Mouse (Mus musculus): ENCODE data around the gene Timm10.
"Not testable (repeated sequence)": the region's sequence is repeated elsewhere in the genome, so short reads cannot be mapped to it uniquely, and the experiment has no call there.

The Timm10 gene

DNA sequence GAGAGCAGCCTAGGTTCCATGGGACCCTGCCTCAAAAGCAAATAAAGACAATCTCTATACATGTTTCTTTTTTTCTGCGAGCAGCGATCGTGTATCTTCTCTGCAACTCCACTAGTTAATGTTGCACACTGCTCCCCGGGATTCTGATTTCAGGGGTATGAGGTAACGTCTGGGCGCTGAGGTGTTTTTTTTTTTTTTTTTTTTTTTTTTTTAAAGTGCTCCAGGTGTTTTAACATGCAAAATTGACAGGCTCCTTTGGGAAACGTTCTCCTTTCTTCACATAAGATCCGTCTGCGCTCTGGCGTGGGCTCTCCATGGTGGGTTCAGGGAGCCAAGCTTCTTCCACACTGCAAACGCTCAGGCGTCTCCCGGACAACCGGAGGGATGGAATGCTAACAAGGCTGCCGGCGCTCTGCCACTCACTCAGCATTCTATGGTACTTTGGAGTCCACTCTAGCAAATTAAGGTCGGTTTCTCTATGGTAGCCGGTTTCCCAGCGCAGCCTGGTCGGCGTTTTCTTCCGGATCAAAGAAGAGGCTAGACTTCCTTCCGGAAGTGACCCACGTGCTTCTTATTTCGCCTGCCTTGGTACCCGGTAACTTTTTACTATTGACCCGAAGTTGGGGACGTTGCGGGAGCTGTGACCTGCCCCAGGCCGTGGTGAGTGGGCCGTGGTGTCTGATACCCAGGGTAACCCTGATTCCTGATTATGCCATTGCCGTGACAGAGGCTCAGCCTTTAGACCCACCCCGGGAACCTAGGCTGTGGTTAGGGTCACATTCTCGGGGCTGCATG, at the start of gene Timm10:
TSS of gene Timm10 (plus strand) at position 510 of the 795 bp plus-strand sequence.
- peak; percentile 97 for ATAC-seq (ENCODE audit: insufficient number of reproducible peaks, low FRiP score, low TSS enrichment)

GRCm38 (mm10) chr2:84777706-84778105, 49.1 kb upstream of the Timm10 start:
- ATAC-seq (ENCODE audit: insufficient number of reproducible peaks, low FRiP score, low TSS enrichment): no peak

GRCm38 (mm10) chr2:84779210-84779609, 47.6 kb upstream of the Timm10 start:
- no peak for ATAC-seq (ENCODE audit: insufficient number of reproducible peaks, low FRiP score, low TSS enrichment)

GRCm38 (mm10) chr2:84783315-84783714, 43.5 kb upstream of the Timm10 start:
- no peak for ATAC-seq (ENCODE audit: insufficient number of reproducible peaks, low FRiP score, low TSS enrichment)

GRCm38 (mm10) chr2:84783840-84784566, 42.8 kb upstream of the Timm10 start:
- ATAC-seq (ENCODE audit: insufficient number of reproducible peaks, low FRiP score, low TSS enrichment): no peak

DNA sequence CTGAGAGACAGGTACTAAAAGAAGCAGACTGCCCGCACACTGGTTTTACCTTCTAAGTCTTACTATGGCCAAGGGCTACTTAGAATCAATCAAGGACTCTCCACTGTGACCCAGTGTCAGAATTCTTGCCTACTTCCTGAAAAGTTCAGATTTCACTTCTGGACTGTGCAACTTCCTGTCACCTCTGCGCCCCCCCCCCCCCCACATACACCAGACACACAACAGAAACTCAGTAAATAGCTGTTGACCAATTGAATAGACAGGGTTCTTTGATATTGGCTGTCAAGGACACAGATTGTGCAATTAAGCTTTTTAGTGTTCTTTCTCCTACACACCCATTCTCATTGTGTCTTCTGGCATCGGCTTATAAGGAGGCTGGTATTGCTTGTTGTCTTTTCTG, 38.5 kb upstream of the Timm10 start:
- no peak for ATAC-seq (ENCODE audit: insufficient number of reproducible peaks, low FRiP score, low TSS enrichment)

GRCm38 (mm10) chr2:84790418-84790817, 36.4 kb upstream of the Timm10 start:
- no peak for ATAC-seq (ENCODE audit: insufficient number of reproducible peaks, low FRiP score, low TSS enrichment)

- ATAC-seq (ENCODE audit: insufficient number of reproducible peaks, low FRiP score, low TSS enrichment): no peak
Observed at GRCm38 (mm10) chr2:84792516-84792915, 34.3 kb upstream of the Timm10 start.

DNA sequence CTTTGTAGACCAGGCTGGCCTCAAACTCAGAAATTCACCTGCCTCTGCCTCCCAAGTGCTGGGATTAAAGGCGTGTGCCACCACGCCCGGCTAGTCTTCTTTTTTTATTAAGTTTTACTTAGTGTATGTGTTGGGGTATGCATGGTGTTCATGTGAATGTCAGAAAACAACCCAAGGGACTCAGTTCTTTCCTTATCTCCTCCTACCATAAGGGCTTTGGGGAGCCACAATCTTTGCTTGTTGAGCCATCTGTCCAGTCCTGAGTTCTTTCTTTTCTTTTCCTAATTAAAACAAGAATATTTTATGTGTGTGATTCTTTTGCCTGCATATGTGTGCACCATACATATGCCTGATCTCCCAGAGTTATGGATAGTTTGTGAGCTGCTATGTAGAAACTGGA, 33.6 kb upstream of the Timm10 start:
- no peak for ATAC-seq (ENCODE audit: insufficient number of reproducible peaks, low FRiP score, low TSS enrichment)

- ATAC-seq (ENCODE audit: insufficient number of reproducible peaks, low FRiP score, low TSS enrichment): no peak
Observed at GRCm38 (mm10) chr2:84793871-84794270, 32.9 kb upstream of the Timm10 start.

GRCm38 (mm10) chr2:84797833-84798492, 28.8 kb upstream of the Timm10 start:
- peak; percentile 79 for ATAC-seq (ENCODE audit: insufficient number of reproducible peaks, low FRiP score, low TSS enrichment)

DNA sequence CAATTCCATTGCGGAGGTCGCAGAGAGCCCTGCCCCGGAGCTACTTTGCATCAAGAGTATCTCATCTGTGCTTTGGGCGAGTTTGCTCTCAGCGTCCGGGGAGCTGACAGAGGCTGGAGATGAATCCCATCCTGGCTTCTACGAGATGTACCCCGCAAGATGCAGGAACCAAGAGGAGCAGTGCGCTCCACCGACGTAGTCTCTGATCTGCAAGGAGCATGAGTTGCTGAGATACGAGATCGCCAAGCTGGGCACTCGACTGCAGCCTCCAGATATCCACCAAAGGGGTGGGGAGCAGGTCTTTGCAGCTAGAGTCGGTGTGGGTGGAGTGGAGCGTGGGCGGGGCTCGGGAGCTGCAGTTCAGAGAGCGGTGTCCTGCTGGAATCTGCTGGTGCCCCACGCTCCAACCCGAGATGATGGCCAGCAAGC, 28.3 kb upstream of the Timm10 start, which contains the start of gene Ube2l6:
TSS of gene Ube2l6 (plus strand) at position 336 of the 429 bp plus-strand sequence.
- peak; percentile 69 for ATAC-seq (ENCODE audit: insufficient number of reproducible peaks, low FRiP score, low TSS enrichment)

DNA sequence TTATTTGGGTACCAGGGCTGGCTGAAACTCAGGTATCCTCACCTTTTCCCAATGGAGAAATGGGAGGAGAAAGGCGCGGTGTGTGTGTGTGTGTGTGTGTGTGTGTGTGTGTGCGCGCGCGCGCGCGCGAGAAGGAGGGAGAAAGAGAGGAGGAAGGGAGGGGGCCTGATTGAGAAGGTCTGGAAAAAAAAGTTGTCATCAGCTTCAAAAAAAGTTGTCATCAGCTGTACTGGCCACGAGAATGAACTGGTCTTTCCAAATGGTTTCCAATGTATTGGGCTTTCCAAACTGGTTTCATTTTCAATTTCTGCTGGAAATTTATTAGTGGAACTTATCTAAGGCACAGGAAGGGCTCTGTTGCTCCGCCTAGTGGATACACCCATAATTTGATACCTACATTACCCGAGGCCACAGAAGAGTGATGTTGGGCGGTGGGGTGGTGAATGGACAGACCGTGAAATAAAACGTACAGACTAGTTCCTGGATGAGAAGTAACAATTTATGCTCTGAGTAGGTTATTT, 27.7 kb upstream of the Timm10 start:
- peak; percentile 82 for ATAC-seq (ENCODE audit: insufficient number of reproducible peaks, low FRiP score, low TSS enrichment)

DNA sequence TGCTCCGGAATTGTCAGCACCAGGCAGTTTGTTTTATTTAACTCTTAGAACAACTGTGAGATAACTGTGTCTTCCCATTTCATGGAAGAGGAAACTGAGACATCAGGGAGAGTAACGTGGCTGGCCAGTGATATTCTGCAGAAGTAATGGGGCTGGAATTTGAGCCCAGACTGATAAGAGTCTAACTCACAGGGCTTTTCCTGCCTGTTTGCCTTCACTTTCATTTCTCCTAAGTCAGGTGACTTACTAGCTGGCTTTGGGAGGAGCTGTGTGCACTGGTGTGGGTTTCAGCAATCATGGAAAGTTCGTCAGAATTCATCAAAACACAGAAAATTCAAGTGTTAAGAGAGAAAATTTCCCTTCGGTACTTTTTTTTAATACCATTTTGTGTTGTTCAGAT, 26.5 kb upstream of the Timm10 start:
- no peak for ATAC-seq (ENCODE audit: insufficient number of reproducible peaks, low FRiP score, low TSS enrichment)

GRCm38 (mm10) chr2:84801223-84801622, 25.6 kb upstream of the Timm10 start:
- ATAC-seq (ENCODE audit: insufficient number of reproducible peaks, low FRiP score, low TSS enrichment): not testable (repeated sequence)

DNA sequence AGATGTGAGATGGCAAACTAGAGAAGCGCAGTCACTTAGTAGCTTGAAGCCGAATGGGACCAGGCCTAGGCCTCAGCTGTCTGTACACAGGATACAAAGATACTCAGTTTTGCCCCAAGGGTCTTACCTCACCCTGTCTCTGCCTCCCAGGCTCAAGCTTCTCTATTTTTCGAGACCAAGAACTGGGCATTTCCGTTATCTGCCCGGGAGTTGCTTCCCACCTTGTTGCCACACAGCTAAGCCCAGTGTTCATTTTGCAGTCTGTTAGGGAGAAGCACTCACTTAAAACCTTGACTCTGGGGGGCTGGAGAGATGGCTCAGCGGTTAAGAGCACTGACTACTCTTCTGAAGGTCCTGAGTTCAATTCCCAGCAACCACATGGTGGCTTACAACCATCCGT, 22.8 kb upstream of the Timm10 start:
- no peak for ATAC-seq (ENCODE audit: insufficient number of reproducible peaks, low FRiP score, low TSS enrichment)

DNA sequence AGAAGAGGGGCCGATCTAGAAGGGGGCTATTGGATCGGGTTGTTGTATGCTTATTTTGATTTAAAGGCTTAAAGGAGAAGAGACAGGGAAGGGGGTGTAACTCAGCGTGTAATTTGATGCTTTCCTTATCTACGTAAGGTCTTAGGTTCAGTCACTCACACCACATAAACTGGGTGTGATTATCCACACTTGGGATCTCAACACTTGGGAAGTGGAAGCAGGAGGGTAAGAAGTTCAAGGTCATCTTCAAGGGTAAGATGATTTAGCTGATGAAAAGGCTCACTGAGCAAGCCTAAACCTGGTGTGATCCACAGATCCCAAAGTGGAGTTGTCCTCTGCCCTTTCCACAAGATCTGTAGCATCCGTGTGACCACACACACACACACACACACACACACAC, 20.3 kb upstream of the Timm10 start:
- no peak for ATAC-seq (ENCODE audit: insufficient number of reproducible peaks, low FRiP score, low TSS enrichment)

DNA sequence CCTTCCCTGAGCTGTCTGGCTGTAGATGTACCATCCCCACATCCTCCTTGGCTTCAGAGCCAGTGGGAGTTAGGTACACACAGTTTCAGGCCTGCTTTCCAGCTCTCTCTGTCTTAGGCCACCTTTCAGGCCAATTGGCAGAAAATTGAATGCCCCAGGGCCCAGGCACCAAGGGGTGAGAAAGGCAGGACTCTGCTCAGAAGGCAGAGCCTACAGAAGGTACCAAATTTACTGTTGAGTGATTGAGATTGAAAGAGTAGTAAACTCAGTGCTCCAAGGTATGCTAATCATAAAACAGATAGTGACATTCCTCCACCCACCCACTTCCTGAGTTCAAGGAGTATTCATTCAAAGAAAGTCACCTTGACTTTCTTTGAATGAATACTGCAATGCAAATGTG, 17.5 kb upstream of the Timm10 start:
- ATAC-seq (ENCODE audit: insufficient number of reproducible peaks, low FRiP score, low TSS enrichment): no peak

DNA sequence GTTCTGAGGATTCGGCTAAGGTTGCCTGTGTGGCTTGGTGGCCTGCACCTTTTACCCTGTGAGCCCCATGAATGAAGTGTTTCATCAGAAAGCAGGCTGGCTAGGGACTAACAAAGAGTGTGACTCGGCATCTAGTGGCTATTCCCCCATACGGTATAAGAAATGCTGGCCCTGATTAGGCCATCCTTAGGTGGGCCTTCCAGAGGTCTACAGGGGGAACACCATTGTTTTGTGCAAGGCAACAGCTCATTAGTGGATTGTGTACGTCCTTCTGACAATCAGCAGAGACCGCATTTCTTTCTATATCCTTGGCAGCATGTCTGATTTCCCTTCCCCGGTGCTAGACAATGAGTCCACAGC, 16.3 kb upstream of the Timm10 start:
- no peak for ATAC-seq (ENCODE audit: insufficient number of reproducible peaks, low FRiP score, low TSS enrichment)

DNA sequence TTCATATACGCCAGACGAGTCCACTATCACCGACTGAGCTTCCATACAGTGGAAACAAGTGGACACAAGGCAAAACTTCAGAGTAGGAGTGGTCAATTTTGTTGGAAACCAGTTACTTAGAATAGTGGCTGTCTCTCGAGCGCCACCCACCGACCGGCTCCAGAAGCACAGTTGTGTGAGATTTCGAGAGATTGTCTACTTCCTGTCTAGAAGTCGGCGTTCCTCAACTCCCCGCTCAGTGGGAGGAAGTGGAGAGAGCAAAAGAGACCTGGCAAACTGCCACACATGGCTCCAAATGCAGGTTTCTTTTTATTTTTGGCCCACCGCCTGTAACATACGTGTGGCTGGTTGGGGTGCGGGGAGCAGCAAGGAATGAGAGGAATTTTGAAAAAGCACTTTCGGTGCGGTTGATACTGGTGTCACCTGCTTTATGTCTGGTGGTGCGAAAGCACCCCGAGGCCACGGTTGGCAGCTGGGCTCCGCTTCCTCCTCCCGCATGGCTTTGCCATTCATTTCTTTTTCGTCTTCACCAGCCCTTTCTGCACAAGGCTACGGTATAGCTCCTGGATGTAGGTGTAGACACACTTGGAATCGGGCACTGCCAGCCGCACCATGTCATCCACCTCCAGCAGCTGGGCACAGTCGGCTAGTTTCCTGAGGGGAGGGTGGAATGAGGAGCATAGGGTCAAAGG, 15.8 kb upstream of the Timm10 start:
- peak; percentile 71 for ATAC-seq (ENCODE audit: insufficient number of reproducible peaks, low FRiP score, low TSS enrichment)
